ENCODE assay signal across 25 mouse cellular contexts in genomic region chr16:80920711-80921279, GRCm38 (mm10).
DNase-seq lines count a peak whose midpoint lies in the region; ATAC-seq lines count a peak whose summit lies in the region.
"Had no signal": no experiment of that assay in that cellular context is flagged by ENCODE, and none has a peak within 500 bp of the region (broad histone marks: within the 10 kb centered on the region; RNA-seq: fewer than 3 reads in every experiment).

No protein-coding gene starts in this region.

- no peaks in the 10 kb centered on the region for H3K36me3 ChIP-seq in midbrain, embryonic 11.5 days (ENCODE audit: control insufficient read depth, insufficient read depth, low read length)
- no peaks in the 10 kb centered on the region for H3K36me3 ChIP-seq in midbrain, embryonic 16.5 days (ENCODE audit: control insufficient read depth, insufficient read depth, low read length)
- H3K36me3 ChIP-seq: embryonic facial prominence, embryonic 10.5 days; embryonic facial prominence, embryonic 12.5 days; forebrain, embryonic 10.5 days; forebrain, embryonic 12.5 days; G1E had no signal

- intact Hi-C loops in gastrocnemius, postnatal 36 days (cut with DNase I), result no loop called here

- no peak overlapping the region for H3K27ac ChIP-seq in midbrain, embryonic 11.5 days (ENCODE audit: low read depth, low read length)
- H3K27ac ChIP-seq in midbrain, embryonic 16.5 days (ENCODE audit: low read length), result no peak overlapping the region
- H3K27ac ChIP-seq: embryonic facial prominence, embryonic 10.5 days; embryonic facial prominence, embryonic 12.5 days; forebrain, embryonic 10.5 days; forebrain, embryonic 12.5 days had no signal

- ATAC-seq in midbrain, embryonic 11.5 days (ENCODE audit: low FRiP score), result no peak
- ATAC-seq in midbrain, embryonic 16.5 days, result no peak
- peak; percentile 27; the same call in 1 of the 2 replicates for ATAC-seq in granulocyte monocyte progenitor cell, adult 5-6 weeks (replicated peaks; ENCODE audit: poor library complexity, severe bottlenecking)
- ATAC-seq in megakaryocyte progenitor cell, adult 5-6 weeks (replicated peaks; ENCODE audit: poor library complexity), result peak; percentile 77
- ATAC-seq in erythroid progenitor cell, adult 5-6 weeks (replicated peaks; ENCODE audit: low FRiP score, poor library complexity, severe bottlenecking), result no peak
- ATAC-seq: CD4-positive, CD25-positive, alpha-beta regulatory T cell, adult 4 months; forebrain, embryonic 14.5 days; forebrain, embryonic 16.5 days had no signal

- no peak overlapping the region for H3K4me3 ChIP-seq in midbrain, embryonic 11.5 days (ENCODE audit: low read depth, low read length)
- H3K4me3 ChIP-seq in midbrain, embryonic 16.5 days (ENCODE audit: low read depth, low read length), result no peak overlapping the region
- H3K4me3 ChIP-seq: embryonic facial prominence, embryonic 10.5 days; embryonic facial prominence, embryonic 12.5 days; forebrain, embryonic 10.5 days; forebrain, embryonic 12.5 days had no signal

- no peaks in the 10 kb centered on the region for H3K9me3 ChIP-seq in midbrain, embryonic 11.5 days (ENCODE audit: control insufficient read depth, low read length)
- H3K9me3 ChIP-seq in midbrain, embryonic 16.5 days (replicated peaks; ENCODE audit: control insufficient read depth, low read length, poor library complexity, severe bottlenecking), result no peaks in the 10 kb centered on the region
- H3K9me3 ChIP-seq: embryonic facial prominence, embryonic 10.5 days; embryonic facial prominence, embryonic 12.5 days; forebrain, embryonic 10.5 days; forebrain, embryonic 12.5 days had no signal

- H3K4me1 ChIP-seq in midbrain, embryonic 11.5 days (ENCODE audit: control insufficient read depth, insufficient read depth, low read length), result no peaks in the 10 kb centered on the region
- H3K4me1 ChIP-seq in midbrain, embryonic 16.5 days (ENCODE audit: control insufficient read depth, insufficient read depth, low read length), result no peaks in the 10 kb centered on the region
- H3K4me1 ChIP-seq: embryonic facial prominence, embryonic 10.5 days; embryonic facial prominence, embryonic 12.5 days; forebrain, embryonic 10.5 days; forebrain, embryonic 12.5 days had no signal

- no peak overlapping the region for H3K4me2 ChIP-seq in midbrain, embryonic 11.5 days
- H3K4me2 ChIP-seq in midbrain, embryonic 16.5 days (ENCODE audit: low read length), result no peak overlapping the region
- H3K4me2 ChIP-seq: embryonic facial prominence, embryonic 12.5 days; forebrain, embryonic 12.5 days had no signal

- H3K27me3 ChIP-seq in midbrain, embryonic 11.5 days (ENCODE audit: control insufficient read depth, insufficient read depth, low read length), result no peaks in the 10 kb centered on the region
- no peaks in the 10 kb centered on the region for H3K27me3 ChIP-seq in midbrain, embryonic 16.5 days (ENCODE audit: control insufficient read depth, insufficient read depth, low read depth, low read length)
- H3K27me3 ChIP-seq: CH12.LX; embryonic facial prominence, embryonic 12.5 days; forebrain, embryonic 12.5 days had no signal

- H3K9ac ChIP-seq in midbrain, embryonic 11.5 days (ENCODE audit: low read length), result no peak overlapping the region
- H3K9ac ChIP-seq in midbrain, embryonic 16.5 days (ENCODE audit: low read depth, low read length), result no peak overlapping the region
- H3K9ac ChIP-seq: embryonic facial prominence, embryonic 12.5 days; forebrain, embryonic 12.5 days had no signal

- WGBS in midbrain, embryonic 11.5 days, result 91% methylated on average over 1 of the region's 1 CpGs
- WGBS in midbrain, embryonic 16.5 days, result 97% methylated on average over 1 of the region's 1 CpGs

- DNase-seq in midbrain, embryonic 11.5 days (ENCODE audit: low spot score, missing footprints), result peak; percentile 61
- no peak for DNase-seq in gastrocnemius, postnatal 36 days
- DNase-seq: adrenal gland, adult 2 months; adrenal gland, postnatal 10 days; adrenal gland, postnatal 25 days; B cell, adult 2 months; cerebellum, adult 11 months; cerebellum, adult 18-20 months; cerebellum, adult 8-10 months; cerebellum, adult 9-11 months; cerebellum, postnatal 14 days; cerebellum, postnatal 36 days had no signal

Comparison
In these comparisons a context has a peak if more than half of its experiments do, and no peak if none do; other contexts are left out.
1. ATAC-seq: peak in granulocyte monocyte progenitor cell, adult 5-6 weeks (single experiment) and megakaryocyte progenitor cell, adult 5-6 weeks (single experiment); none in midbrain, embryonic 11.5 days (single experiment), midbrain, embryonic 16.5 days (single experiment) and erythroid progenitor cell, adult 5-6 weeks (single experiment).